Mouse (Mus musculus): ENCODE data around the gene Ssr4.
"Not testable (repeated sequence)": the region's sequence is repeated elsewhere in the genome, so short reads cannot be mapped to it uniquely, and the experiment has no call there.

Ssr4 gene

GRCm38 (mm10) chrX:73786364-73787224 is at the start of gene Ssr4, which contains the start of gene Idh3g:
Gene Ssr4, plus strand, starts transcription at chrX:73787028.
Gene Idh3g, minus strand, starts transcription at chrX:73786897.
- DNase-seq (ENCODE audit: low spot score in 2 of 2) = peak; percentile 92 to 95

GRCm38 (mm10) chrX:73738155-73738554 is 48.7 kb upstream of the Ssr4 start:
- no peak for DNase-seq (ENCODE audit: low spot score in 2 of 2)

- DNase-seq (ENCODE audit: low spot score in 2 of 2) = no peak
Measured at GRCm38 (mm10) chrX:73739151-73739550, 47.7 kb upstream of the Ssr4 start.

GRCm38 (mm10) chrX:73739841-73740240 is 47.0 kb upstream of the Ssr4 start:
- DNase-seq (ENCODE audit: low spot score in 2 of 2) = not testable (repeated sequence)

- DNase-seq (ENCODE audit: low spot score in 2 of 2) = no peak
Measured at GRCm38 (mm10) chrX:73744774-73745481, 41.9 kb upstream of the Ssr4 start.

GRCm38 (mm10) chrX:73748977-73749376 is 37.9 kb upstream of the Ssr4 start:
- DNase-seq (ENCODE audit: low spot score in 2 of 2) = no peak

- peak in 1 of 2 experiments; percentile 27 for DNase-seq (ENCODE audit: low spot score in 2 of 2)
Measured at GRCm38 (mm10) chrX:73756334-73757140, 30.3 kb upstream of the Ssr4 start, which contains the start of gene Plxnb3. Gene Plxnb3, plus strand, starts transcription at chrX:73757090.

- peak in 1 of 2 experiments; percentile 29 for DNase-seq (ENCODE audit: low spot score in 2 of 2)
Measured at GRCm38 (mm10) chrX:73758611-73759290, 28.1 kb upstream of the Ssr4 start.

GRCm38 (mm10) chrX:73765311-73765710 is 21.5 kb upstream of the Ssr4 start:
- no peak for DNase-seq (ENCODE audit: low spot score in 2 of 2)

GRCm38 (mm10) chrX:73767267-73767666 is 19.6 kb upstream of the Ssr4 start:
- DNase-seq (ENCODE audit: low spot score in 2 of 2) = no peak

GRCm38 (mm10) chrX:73774168-73774760 is 12.6 kb upstream of the Ssr4 start, which contains the start of gene Srpk3:
Gene Srpk3, plus strand, starts transcription at chrX:73774405.
- peak in 1 of 2 experiments; percentile 55 for DNase-seq (ENCODE audit: low spot score in 2 of 2)

GRCm38 (mm10) chrX:73774802-73775483 is 11.9 kb upstream of the Ssr4 start:
- no peak for DNase-seq (ENCODE audit: low spot score in 2 of 2)

GRCm38 (mm10) chrX:73782227-73782626 is 4.6 kb upstream of the Ssr4 start:
- DNase-seq (ENCODE audit: low spot score in 2 of 2) = no peak

GRCm38 (mm10) chrX:73785666-73786065 is 1.2 kb upstream of the Ssr4 start:
- no peak for DNase-seq (ENCODE audit: low spot score in 2 of 2)

GRCm38 (mm10) chrX:73787225-73787558 is 364 bp downstream of the Ssr4 start:
- DNase-seq (ENCODE audit: low spot score in 2 of 2) = no peak

- DNase-seq (ENCODE audit: low spot score in 2 of 2) = no peak
Measured at GRCm38 (mm10) chrX:73788501-73788900, 1.7 kb downstream of the Ssr4 start.

GRCm38 (mm10) chrX:73793039-73793438 is 6.2 kb downstream of the Ssr4 start:
- no peak for DNase-seq (ENCODE audit: low spot score in 2 of 2)

GRCm38 (mm10) chrX:73793505-73793904 is 6.7 kb downstream of the Ssr4 start:
- DNase-seq (ENCODE audit: low spot score in 2 of 2) = no peak

GRCm38 (mm10) chrX:73797511-73797910 is 10.7 kb downstream of the Ssr4 start:
- DNase-seq (ENCODE audit: low spot score in 2 of 2) = no peak

- DNase-seq (ENCODE audit: low spot score in 2 of 2) = peak in 1 of 2 experiments; percentile 46
Measured at GRCm38 (mm10) chrX:73798502-73798901, 11.7 kb downstream of the Ssr4 start.

All from left cerebral cortex, adult 9 months (tissue).